Mouse (Mus musculus) spleen, adult 2 months (tissue): ENCODE measurements at regions not wholly inside any gene's neighbourhood (a gene's known extent, or its start where the extent isn't known, plus 50 kb on each side); places are given as distances from the start of the nearest gene placed in this dataset.

Experiments
- CTCF ChIP-seq: fragments of 200-500 bp; IDR thresholded peaks from 2 replicates; pipeline ENCODE4 v1.5.1; 2011; ENCODE audit warnings: mild to moderate bottlenecking, inconsistent platforms; ENCODE audit not compliant: insufficient read depth, insufficient read length, insufficient replicate concordance; ENCODE audit errors: extremely low read depth
- POLR2A ChIP-seq: fragments of 200-500 bp; IDR thresholded peaks from 2 replicates; pipeline ENCODE4 v1.6.1; 2011; ENCODE audit warnings: low read depth, low read length, inconsistent platforms

- TF ChIP-seq POLR2A (no peak), CTCF (no peak)
These were observed 74.7 kb upstream of the Dynlrb2 start for GRCm38 (mm10) chr8:116430051-116430450.
